Mouse (Mus musculus) adrenal gland (tissue): Measurements from ENCODE around the gene Rtn4ip1.

Experiments
- intact Hi-C: fragments of 180-260 bp; cut with DNase I; formaldehyde crosslinking; loops from one replicate; pipeline ENCODE4 v1.15.1; 2025

Gene Rtn4ip1

DNA sequence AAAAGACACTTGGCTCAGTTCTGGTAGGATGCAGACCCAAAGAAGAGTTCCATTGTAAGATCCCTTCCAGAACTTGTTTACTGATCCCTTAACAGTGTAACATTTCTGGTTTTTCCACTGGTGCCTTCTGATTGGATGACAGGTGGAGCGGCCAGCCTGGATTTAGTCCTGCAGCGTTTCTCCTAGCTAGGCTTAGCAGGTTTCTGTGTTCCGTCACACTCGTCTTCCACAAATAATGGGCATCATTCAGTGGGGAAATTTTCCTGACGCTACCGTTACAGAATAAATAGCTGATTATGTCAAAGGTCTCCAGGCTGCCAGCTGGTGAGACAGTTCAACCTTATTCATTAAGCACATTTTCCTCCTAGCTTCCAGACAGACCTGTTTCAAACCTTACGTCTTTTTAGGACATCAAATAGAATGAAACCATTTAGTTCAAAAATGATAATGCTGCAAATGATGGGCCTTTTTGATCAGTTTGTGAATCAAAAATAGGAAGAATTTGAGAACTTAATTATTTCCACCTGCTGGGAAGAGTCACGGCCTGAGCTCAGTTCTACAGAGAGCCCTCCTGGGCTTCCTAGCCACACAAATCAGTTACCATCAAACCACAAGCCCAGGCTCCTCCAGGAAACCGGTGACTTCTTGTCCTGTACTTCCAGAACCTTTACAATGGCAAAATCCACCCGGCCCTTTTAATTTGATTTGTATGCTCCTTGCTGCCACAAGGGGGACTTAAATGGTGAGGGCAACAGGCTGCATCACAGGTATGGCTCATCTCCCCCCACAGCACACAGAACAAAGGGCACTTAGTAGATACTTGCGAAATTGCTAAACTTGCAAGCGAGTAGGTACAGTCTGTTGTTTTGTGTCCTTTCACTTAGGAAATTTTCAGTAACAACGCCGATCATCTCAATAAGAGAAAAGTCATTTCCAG lies 100.7 kb downstream of the Rtn4ip1 start:
- intact Hi-C loops = loop anchor here (5.0 kb wide), 2 partner anchors 45 to 65 kb away; no protein-coding TSS in a partner anchor

DNA sequence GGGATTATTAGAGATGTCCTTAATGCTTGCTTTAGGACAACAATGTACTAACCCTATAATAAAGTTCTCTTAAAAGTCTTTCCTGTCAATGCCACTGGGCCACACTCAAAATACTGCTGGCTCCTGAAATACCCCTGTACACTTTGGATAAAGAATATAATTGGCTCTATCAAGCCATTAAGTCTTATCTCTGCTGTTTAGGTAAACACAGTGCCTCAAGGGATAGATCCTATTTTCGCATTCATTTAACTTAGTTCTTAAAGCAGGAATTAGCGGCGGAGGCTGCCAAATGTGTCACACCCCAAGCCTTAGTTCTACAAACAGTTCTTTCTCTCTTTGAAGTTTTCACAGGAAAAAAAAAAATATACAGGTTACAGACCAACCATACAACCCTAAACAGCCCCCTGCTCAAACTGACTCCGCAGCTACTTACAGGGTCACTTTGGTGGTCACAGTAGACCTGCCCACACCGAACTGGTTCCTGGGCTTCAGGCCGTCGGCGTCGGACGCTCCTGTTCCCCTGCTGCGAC lies 101.5 kb downstream of the Rtn4ip1 start:
- intact Hi-C loops = loop anchor here (5.0 kb wide), 2 partner anchors 46 to 64 kb away; no protein-coding TSS in a partner anchor

DNA sequence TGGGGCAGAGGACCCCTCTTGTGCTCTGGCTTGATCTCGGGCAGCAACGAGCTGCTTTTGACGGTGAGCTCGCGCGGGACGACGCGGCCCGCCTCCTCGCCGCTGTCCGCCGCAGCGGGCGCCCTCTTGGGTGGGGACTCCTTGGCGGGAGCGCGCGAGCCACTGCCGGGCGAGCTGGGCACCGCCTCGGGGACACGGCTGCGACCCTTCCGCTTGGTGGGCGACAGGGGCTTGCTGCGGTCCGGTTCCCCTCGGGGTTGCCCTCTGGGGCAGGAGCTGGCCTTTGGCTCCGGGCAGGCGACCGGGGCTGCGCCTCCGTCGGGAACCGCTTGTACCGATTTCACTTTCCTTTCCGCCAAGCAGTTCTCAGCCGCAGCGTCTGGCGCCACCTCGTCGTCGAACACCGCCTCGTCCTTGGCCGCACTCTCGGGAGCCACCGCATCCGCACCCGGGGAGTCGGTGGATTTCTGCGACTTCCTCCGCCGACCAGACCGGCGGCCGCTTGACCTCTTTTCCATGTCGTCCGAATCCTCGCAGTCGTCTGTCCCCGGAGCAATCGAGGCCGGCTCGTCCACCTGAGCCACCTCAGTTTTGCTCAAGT lies 102.0 kb downstream of the Rtn4ip1 start:
- intact Hi-C loops = loop anchor here (5.0 kb wide), 2 partner anchors 46 to 64 kb away; no protein-coding TSS in a partner anchor

- intact Hi-C loops = loop anchor here (5.0 kb wide), 2 partner anchors 47 to 63 kb away; no protein-coding TSS in a partner anchor
Observed at GRCm38 (mm10) chr10:44004221-44004751, 102.7 kb downstream of the Rtn4ip1 start.

GRCm38 (mm10) chr10:44005677-44006641 lies 104.4 kb downstream of the Rtn4ip1 start:
- intact Hi-C loops = no loop called here
